Mouse (Mus musculus) intestine, postnatal 0 days (tissue): ENCODE measurements at regions not wholly inside any gene's neighbourhood (a gene's known extent, or its start where the extent isn't known, plus 50 kb on each side); places are given as distances from the start of the nearest gene placed in this dataset.

Experiments
- ATAC-seq: fragments of 200-750 bp; cut with Nextera tagmentation; 2 replicates; pipeline ENCODE4 v1.8.0; 2017; ENCODE audit warnings: mild to moderate bottlenecking, moderate TSS enrichment, moderate library complexity
- H3K27ac ChIP-seq: fragments of 300-500 bp; sonication (generic); 2 replicates; pipeline ENCODE4 v1.5.1; 2014; ENCODE audit warnings: mild to moderate bottlenecking, low read depth, low read length, moderate library complexity
- H3K27me3 ChIP-seq: fragments of 300-500 bp; sonication (generic); replicated peaks from 2 replicates; pipeline ENCODE4 v1.6.1; 2014; ENCODE audit warnings: low read length, mixed read lengths; ENCODE audit not compliant: control insufficient read depth, insufficient read depth
- H3K36me3 ChIP-seq: fragments of 300-500 bp; sonication (generic); 2 replicates; pipeline ENCODE4 v1.6.1; 2014; ENCODE audit warnings: mild to moderate bottlenecking, moderate library complexity; ENCODE audit not compliant: control insufficient read depth, insufficient read depth
- H3K4me1 ChIP-seq: fragments of 300-500 bp; sonication (generic); replicated peaks from 2 replicates; pipeline ENCODE4 v1.6.1; 2014; ENCODE audit warnings: antibody characterized with exemption, low read length, mixed read lengths; ENCODE audit not compliant: control insufficient read depth, insufficient read depth
- H3K4me2 ChIP-seq: fragments of 300-500 bp; sonication (generic); replicated peaks from 2 replicates; pipeline ENCODE4 v1.6.1; 2014; ENCODE audit warnings: low read depth, mild to moderate bottlenecking, moderate library complexity
- H3K4me3 ChIP-seq: fragments of 300-500 bp; sonication (generic); 2 replicates; pipeline ENCODE4 v1.5.1; 2014; ENCODE audit warnings: low read depth, low read length
- H3K9ac ChIP-seq: fragments of 300-500 bp; sonication (generic); 2 replicates; pipeline ENCODE4 v1.6.1; 2014; ENCODE audit warnings: mild to moderate bottlenecking, low read depth, low read length
- H3K9me3 ChIP-seq: fragments of 300-500 bp; sonication (generic); 2 replicates; pipeline ENCODE4 v1.6.1; 2016; ENCODE audit warnings: mixed run types; ENCODE audit not compliant: control insufficient read depth
- CTCF ChIP-seq: sonication (generic); IDR thresholded peaks from 2 replicates; pipeline ENCODE4 v1.5.1; 2016; ENCODE audit warnings: low read depth, mild to moderate bottlenecking, control low read depth, antibody characterized with exemption, moderate library complexity
- WGBS: fragments of 180-500 bp; shearing (Covaris S2); extraction: QIAGEN DNeasy Blood & Tissue Kit; methylation state at CpG from one replicate; pipeline ENCODE4 v1.1.7; 2014; 5-methylcytosine and 5-hydroxymethylcytosine counted together

DNA sequence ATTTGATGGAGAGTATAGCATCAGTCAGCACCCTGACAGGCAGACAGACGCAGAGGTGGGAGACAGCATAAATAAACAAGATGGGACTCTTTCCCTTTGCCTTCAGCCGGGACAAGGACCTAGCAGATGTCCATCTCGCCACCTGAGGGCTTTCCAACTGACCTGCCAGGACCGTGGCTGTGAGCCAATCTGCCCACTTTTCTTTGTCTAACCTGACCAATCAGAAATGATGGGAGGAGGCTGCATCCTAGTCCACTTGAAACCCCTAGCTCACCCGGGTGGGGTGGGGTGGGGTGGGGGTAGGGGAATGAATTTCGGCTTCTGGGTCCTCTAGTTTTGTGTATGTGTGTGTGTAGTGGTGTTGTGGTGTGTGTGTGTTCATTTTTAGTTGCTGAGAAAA lies 87.4 kb downstream of the Dyrk2 start:
- Histone ChIP-seq H3K36me3 (no peaks in the 10 kb centered on the region), H3K4me3 (no peak overlapping the region), H3K9ac (no peak overlapping the region), H3K27me3 (no peaks in the 10 kb centered on the region), H3K27ac (no peak overlapping the region), H3K4me1 (no peaks in the 10 kb centered on the region), H3K9me3 (no peaks in the 10 kb centered on the region), H3K4me2 (no peak overlapping the region)
- 65% methylated on average over 6 of the region's 6 CpGs for WGBS
- TF ChIP-seq CTCF = no peak
- no peak for ATAC-seq

DNA sequence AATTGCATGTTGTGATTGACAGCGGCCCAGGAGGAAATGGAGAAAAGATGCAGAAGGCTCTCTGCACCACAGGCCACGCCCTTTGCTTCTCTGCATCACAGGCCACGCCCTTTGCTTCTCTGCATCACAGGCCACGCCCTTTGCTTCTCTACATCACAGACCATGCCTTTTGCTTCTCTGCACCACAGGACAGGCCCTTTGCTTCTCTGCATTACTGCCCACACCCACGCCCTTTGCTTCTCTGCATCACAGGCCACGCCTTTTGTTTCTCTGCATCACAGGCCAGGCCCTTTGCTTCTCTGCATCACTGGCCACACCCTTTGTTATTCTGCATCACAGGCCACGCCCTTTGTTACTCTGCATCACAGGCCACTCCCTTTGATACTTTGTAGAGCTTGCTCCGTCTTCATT lies 82.7 kb downstream of the Dyrk2 start:
- no peaks in the 10 kb centered on the region for H3K27me3 ChIP-seq
- no peaks in the 10 kb centered on the region for H3K36me3 ChIP-seq
- H3K27ac ChIP-seq = no peak overlapping the region
- 85% methylated on average over 8 of the region's 8 CpGs for WGBS
- no peaks in the 10 kb centered on the region for H3K9me3 ChIP-seq
- peak; percentile 68 for ATAC-seq
- TF ChIP-seq CTCF = no peak
- H3K4me3 ChIP-seq = no peak overlapping the region
- no peak overlapping the region for H3K9ac ChIP-seq
- H3K4me1 ChIP-seq = no peaks in the 10 kb centered on the region
- H3K4me2 ChIP-seq = no peak overlapping the region

DNA sequence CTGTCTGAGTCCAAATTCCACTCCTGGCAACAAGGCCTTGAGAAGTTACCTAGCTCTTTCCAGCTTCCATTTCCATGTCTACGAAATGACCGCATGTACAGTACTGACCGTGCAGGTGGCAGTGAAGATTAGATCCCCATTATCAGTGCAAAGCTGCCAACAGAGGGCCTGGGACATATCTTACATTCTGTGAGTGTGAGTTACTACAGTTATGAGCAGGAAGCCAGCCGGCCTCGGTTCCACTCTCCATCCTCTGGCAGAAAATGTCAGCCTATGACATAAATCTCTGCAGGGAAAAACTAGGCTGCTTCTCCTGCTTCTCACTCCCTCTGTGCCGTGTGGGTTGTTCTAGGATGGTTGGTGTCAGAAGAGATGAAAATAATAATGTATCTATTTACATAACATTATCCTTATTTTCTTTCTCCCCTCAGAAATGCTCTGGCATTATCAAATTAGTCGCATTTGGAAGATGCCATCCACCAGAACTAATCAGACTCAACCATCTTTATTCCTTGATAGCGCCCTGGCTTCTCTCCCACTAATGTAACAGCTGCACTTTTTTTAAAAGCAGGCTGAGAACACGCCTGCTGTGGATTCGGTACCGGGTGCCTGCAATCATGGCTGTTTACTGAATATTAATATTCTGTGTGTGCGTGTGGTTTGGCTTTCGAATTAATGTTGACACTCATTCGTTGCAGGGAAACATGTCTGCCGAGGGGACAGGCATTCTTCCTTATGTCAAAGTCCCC lies 77.5 kb downstream of the Dyrk2 start:
- H3K4me1 ChIP-seq = no peaks in the 10 kb centered on the region
- no peaks in the 10 kb centered on the region for H3K9me3 ChIP-seq
- H3K36me3 ChIP-seq = no peaks in the 10 kb centered on the region
- peak; percentile 70 for ATAC-seq
- no peak overlapping the region for H3K9ac ChIP-seq
- WGBS = 67% methylated on average over 15 of the region's 15 CpGs
- no peak overlapping the region for H3K4me2 ChIP-seq
- no peak overlapping the region for H3K4me3 ChIP-seq
- TF ChIP-seq CTCF = peak; percentile 46
- H3K27ac ChIP-seq = no peak overlapping the region
- no peaks in the 10 kb centered on the region for H3K27me3 ChIP-seq

DNA sequence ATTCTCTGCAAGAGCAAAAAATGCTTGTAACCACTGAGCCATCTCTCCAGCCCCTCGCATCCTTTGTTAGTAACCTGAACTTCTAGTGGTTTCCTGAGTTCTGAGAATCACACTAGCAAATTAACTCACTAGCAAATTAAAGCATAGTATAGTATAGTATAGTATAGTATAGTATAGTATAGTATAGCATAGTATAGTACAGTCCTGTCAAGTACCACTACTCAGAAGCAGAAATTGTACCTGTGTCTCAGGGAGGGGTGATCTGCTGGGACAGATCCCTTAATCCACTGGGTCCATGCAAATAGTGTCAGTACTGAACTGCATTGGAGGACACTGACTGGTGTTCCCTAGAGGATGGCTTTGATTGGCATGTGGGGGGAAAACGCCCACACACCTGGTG lies 76.2 kb downstream of the Dyrk2 start:
- Histone ChIP-seq H3K4me3 (no peak overlapping the region), H3K27me3 (no peaks in the 10 kb centered on the region)
- TF ChIP-seq CTCF = no peak

DNA sequence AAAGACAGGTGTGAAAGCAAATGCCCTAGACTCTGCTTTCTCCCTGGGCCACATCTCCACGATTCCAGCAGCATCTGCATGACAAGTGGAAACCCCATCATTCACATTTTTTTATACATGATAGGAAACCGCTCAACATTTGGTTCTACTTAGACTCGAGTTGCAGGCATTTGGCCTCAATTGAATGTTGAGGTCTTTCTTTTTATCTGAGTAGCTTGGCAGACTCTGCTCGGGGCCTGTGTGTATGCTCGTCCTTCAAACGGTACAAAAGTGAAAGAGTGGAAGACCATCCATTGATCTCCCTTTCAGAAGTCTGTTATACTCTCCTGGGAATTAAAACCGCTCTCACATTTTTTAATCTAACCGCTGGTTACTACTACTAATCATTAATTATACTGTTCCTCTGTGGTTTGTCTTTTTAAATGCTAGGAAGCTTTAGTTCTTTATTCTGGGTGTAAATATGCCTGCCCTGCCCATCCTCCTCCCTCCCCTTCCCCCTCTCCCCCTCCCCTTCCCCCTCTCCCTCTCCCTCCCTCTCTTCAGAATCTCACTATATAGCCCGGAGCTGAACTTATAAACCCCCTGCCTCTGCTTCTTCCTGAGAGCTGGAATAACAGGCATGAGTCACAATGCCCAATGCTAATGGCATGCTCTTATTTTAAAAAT lies 75.5 kb downstream of the Dyrk2 start:
- H3K4me3 ChIP-seq = no peak overlapping the region
- no peak for ATAC-seq
- H3K4me2 ChIP-seq = no peak overlapping the region
- no peak overlapping the region for H3K27ac ChIP-seq
- no peaks in the 10 kb centered on the region for H3K27me3 ChIP-seq
- no peaks in the 10 kb centered on the region for H3K9me3 ChIP-seq
- 73% methylated on average over 9 of the region's 9 CpGs for WGBS
- no peak overlapping the region for H3K9ac ChIP-seq
- H3K36me3 ChIP-seq = no peaks in the 10 kb centered on the region
- TF ChIP-seq CTCF = no peak
- no peaks in the 10 kb centered on the region for H3K4me1 ChIP-seq

More for the DNA sequence above, 76.2 kb downstream of the Dyrk2 start:
- Histone ChIP-seq H3K9ac (no peak overlapping the region), H3K4me1 (no peaks in the 10 kb centered on the region), H3K4me2 (no peak overlapping the region), H3K27ac (no peak overlapping the region), H3K36me3 (no peaks in the 10 kb centered on the region), H3K9me3 (no peaks in the 10 kb centered on the region)
- 91% methylated on average over 2 of the region's 2 CpGs for WGBS
- no peak for ATAC-seq

DNA sequence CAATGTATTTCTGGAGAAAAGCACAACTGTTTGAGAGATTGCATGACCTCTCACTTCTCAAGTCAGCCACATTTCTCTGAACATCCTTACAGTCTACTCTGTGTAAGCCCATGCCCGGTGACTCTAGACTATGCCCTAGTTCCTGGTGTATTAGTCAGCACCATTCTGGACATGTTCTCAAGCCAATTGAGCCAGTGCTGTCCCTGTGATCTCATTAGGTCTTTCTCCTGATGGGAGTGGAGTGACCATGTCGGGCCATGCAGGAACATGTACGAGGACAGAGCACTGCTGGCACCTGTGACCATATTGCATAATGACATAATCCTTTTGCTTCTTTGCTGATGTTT lies 75.0 kb downstream of the Dyrk2 start:
- Histone ChIP-seq H3K36me3 (no peaks in the 10 kb centered on the region), H3K4me1 (no peaks in the 10 kb centered on the region), H3K9ac (no peak overlapping the region), H3K27me3 (no peaks in the 10 kb centered on the region), H3K9me3 (no peaks in the 10 kb centered on the region), H3K4me3 (no peak overlapping the region), H3K27ac (no peak overlapping the region), H3K4me2 (no peak overlapping the region)
- no peak for TF ChIP-seq CTCF
- no peak for ATAC-seq
- 78% methylated on average over 3 of the region's 3 CpGs for WGBS
